Mouse (Mus musculus) heart, embryonic 10.5 days (tissue): ENCODE results near the gene Fgfr2. TPM values are rescaled to one million over a fixed set of nuclear protein-coding genes. Genes with fewer than 3 reads are reported as not detected.

Experiments
- DNase-seq: peaks from one replicate; pipeline ENCODE4 v3.0.0-alpha.2; 2017; ENCODE audit warnings: low spot score
- H3K27ac ChIP-seq: fragments of 300-500 bp; sonication (generic); 2 replicates; pipeline ENCODE4 v1.5.1; 2016; ENCODE audit warnings: mild to moderate bottlenecking
- H3K27me3 ChIP-seq: fragments of 300-500 bp; sonication (generic); 2 replicates; pipeline ENCODE4 v1.6.1; 2016; ENCODE audit warnings: mild to moderate bottlenecking; ENCODE audit not compliant: poor library complexity, insufficient read depth, severe bottlenecking
- H3K36me3 ChIP-seq: fragments of 300-500 bp; sonication (generic); 2 replicates; pipeline ENCODE4 v1.6.1; 2016; ENCODE audit warnings: mild to moderate bottlenecking, moderate library complexity
- H3K4me1 ChIP-seq: fragments of 300-500 bp; sonication (generic); 2 replicates; pipeline ENCODE4 v1.6.1; 2016; ENCODE audit warnings: mild to moderate bottlenecking
- H3K4me3 ChIP-seq: fragments of 300-500 bp; sonication (generic); 2 replicates; pipeline ENCODE4 v1.5.1; 2016; ENCODE audit warnings: mild to moderate bottlenecking, moderate library complexity
- H3K9me3 ChIP-seq: fragments of 300-500 bp; sonication (generic); 2 replicates; pipeline ENCODE4 v1.6.1; 2016; ENCODE audit warnings: mild to moderate bottlenecking, moderate library complexity
- WGBS: fragments of 180-500 bp; shearing (Covaris S2); methylation state at CpG from one replicate; pipeline ENCODE4 v1.1.7; 2016; 5-methylcytosine and 5-hydroxymethylcytosine counted together
- polyA plus RNA-seq: library from polyadenylated mRNA; unstranded; fragments of >200 nt; fragmentation: Nextera tagmentation; extraction: Ambion mirVana; gene quantifications from 2 replicates; pipeline ENCODE4 v1.2.1, GENCODE M21; 2016

Gene Fgfr2
- polyA plus RNA-seq, 1 experiment from 2014 or later = 46.6 TPM

DNA sequence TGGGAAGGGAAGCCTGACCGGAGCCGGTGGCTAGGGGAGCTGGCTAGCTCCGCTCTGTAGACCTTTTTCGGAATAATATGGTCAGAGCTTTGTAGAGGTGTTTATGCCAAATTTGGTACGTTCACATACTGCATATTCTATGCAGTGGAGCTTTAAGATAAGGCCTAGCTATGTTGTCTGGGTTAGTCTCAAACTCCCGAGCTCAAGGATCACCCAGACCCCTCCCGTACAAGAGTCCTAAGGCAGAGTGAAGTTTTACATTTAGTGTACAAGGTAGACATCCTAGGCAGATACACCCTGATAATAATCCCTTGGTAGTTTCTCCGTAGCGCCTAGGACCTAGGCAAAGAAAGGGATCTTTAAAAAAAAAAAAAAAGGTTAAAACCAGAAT lies 1751.7 kb downstream of the Fgfr2 start:
- Histone ChIP-seq H3K9me3 (no peaks in the 10 kb centered on the region), H3K4me3 (peak overlapping the region; percentile 79), H3K27me3 (no peaks in the 10 kb centered on the region), H3K27ac (peak overlapping the region; percentile 98), H3K36me3 (peaks cover 10% of the 10 kb centered on the region; the same call in 1 of the 2 replicates), H3K4me1 (peaks cover 8% of the 10 kb centered on the region)
- 9% methylated on average over 9 of the region's 9 CpGs for WGBS
- no peak for DNase-seq

GRCm38 (mm10) chr7:131370648-131371469 lies 1752.3 kb downstream of the Fgfr2 start, which contains the start of gene Pstk:
Pstk (plus strand) TSS chr7:131371141.
- peaks cover 8% of the 10 kb centered on the region for H3K4me1 ChIP-seq
- 3% methylated on average over 47 of the region's 47 CpGs for WGBS

GRCm38 (mm10) chr7:131364131-131364530 lies 1759.0 kb downstream of the Fgfr2 start:
- Histone ChIP-seq H3K9me3 (no peaks in the 10 kb centered on the region), H3K27me3 (no peaks in the 10 kb centered on the region), H3K4me3 (no peak overlapping the region), H3K36me3 (peaks cover 8% of the 10 kb centered on the region), H3K27ac (no peak overlapping the region), H3K4me1 (peaks cover 9% of the 10 kb centered on the region; the same call in 1 of the 2 replicates)
- no peak for DNase-seq
- WGBS = 79% methylated on average over 8 of the region's 8 CpGs

More at GRCm38 (mm10) chr7:131370648-131371469, 1752.3 kb downstream of the Fgfr2 start, which contains the start of gene Pstk:
- Histone ChIP-seq H3K9me3 (no peaks in the 10 kb centered on the region), H3K27me3 (no peaks in the 10 kb centered on the region), H3K4me3 (peak within 1 kb of the TSS; percentile 79), H3K36me3 (peaks cover 10% of the 10 kb centered on the region; the same call in 1 of the 2 replicates), H3K27ac (peak within 1 kb of the TSS; percentile 98)
- peak; percentile 96 for DNase-seq

GRCm38 (mm10) chr7:131362615-131363300 lies 1760.4 kb downstream of the Fgfr2 start, which contains the start of gene 2310057M21Rik:
2310057M21Rik (minus strand) TSS chr7:131362759.
- under 1% methylated on average over 55 of the region's 55 CpGs for WGBS
- peak; percentile 98 for DNase-seq
- Histone ChIP-seq H3K27ac (peak within 1 kb of the TSS; percentile 98), H3K27me3 (no peaks in the 10 kb centered on the region), H3K4me1 (peaks cover 9% of the 10 kb centered on the region; the same call in 1 of the 2 replicates), H3K36me3 (peaks cover 22% of the 10 kb centered on the region), H3K4me3 (peak within 1 kb of the TSS; percentile 98), H3K9me3 (no peaks in the 10 kb centered on the region)

DNA sequence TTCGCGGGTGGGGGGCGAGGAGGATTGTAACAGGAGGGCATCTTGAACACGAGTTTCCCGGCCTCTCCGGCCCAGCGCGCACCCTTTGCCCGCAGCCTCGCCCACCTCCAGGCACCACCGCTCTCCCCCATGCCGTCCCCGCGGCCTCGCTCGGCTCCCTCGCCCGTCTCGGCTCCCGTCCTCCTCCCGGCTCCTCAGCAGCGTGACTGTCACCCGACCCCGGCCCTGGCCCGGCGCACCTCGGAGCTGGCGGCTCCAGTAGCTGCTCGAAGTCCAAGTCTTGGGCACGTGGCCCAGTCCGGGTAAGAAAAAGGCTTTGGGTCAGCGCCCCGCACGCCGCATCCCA lies 1760.9 kb downstream of the Fgfr2 start:
- H3K36me3 ChIP-seq = peaks cover 27% of the 10 kb centered on the region
- no peaks in the 10 kb centered on the region for H3K27me3 ChIP-seq
- H3K4me1 ChIP-seq = peaks cover 9% of the 10 kb centered on the region; the same call in 1 of the 2 replicates
- peak overlapping the region; percentile 98 for H3K27ac ChIP-seq
- peak overlapping the region; percentile 98 for H3K4me3 ChIP-seq
- under 1% methylated on average over 35 of the region's 35 CpGs for WGBS
- H3K9me3 ChIP-seq = no peaks in the 10 kb centered on the region
- no peak for DNase-seq

DNA sequence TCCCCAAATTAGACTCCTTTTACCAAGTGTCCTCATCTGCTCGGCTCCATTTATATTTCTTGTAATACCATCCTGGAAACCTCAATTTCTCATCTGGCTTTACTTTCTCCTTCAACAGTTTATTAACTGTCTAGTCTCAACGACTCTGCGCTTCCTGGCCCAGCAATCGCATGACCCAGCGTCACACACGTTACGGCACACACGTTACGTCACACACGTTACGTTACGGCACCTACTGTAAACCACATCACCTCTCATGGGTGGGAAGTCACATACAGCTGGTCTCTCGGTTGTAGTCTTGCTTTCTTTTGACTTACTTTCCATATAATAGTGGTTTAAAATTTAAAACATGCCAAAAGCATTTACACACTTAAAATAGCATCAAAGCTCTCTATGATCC lies 1767.0 kb downstream of the Fgfr2 start:
- Histone ChIP-seq H3K4me3 (no peak overlapping the region), H3K27me3 (no peaks in the 10 kb centered on the region), H3K9me3 (no peaks in the 10 kb centered on the region), H3K36me3 (peaks cover 78% of the 10 kb centered on the region), H3K4me1 (peaks cover 3% of the 10 kb centered on the region; the same call in 1 of the 2 replicates), H3K27ac (no peak overlapping the region)
- WGBS = 96% methylated on average over 13 of the region's 13 CpGs
- no peak for DNase-seq

- H3K27me3 ChIP-seq = no peaks in the 10 kb centered on the region
- H3K36me3 ChIP-seq = peaks cover 80% of the 10 kb centered on the region
- DNase-seq = no peak
- no peak overlapping the region for H3K27ac ChIP-seq
- no peaks in the 10 kb centered on the region for H3K9me3 ChIP-seq
- H3K4me3 ChIP-seq = no peak overlapping the region
- H3K4me1 ChIP-seq = no peaks in the 10 kb centered on the region
- WGBS = 91% methylated on average over 7 of the region's 7 CpGs
Measured at GRCm38 (mm10) chr7:131345856-131346541, 1777.2 kb downstream of the Fgfr2 start.

DNA sequence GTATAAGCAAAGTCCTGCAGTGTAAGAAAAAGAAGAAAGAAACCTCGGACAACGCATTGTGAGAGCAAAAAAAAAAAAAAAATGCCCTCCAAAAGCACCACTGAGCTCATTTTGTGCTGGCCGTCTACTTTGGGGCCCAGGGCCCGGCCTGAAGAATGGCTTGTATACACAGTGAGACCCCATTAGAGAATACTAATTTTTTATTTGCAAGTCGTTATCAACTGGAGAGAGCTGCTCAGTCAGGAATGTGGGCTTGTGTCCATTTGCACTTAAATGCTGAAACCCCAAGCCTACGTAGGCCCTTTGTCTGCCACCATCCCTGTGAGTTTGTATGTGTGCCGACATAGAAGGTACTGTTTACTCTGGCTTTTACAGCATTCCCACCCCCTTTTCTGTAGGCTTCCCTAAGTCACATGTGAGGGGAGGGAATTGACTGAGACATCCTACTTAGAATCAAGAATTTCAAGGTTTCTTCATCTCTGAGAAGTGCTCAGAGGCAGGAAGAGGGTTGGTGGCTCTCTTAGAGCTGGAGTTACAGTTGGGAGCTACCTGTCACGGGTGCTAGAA lies 1785.6 kb downstream of the Fgfr2 start:
- Histone ChIP-seq H3K9me3 (no peaks in the 10 kb centered on the region), H3K4me3 (no peak overlapping the region), H3K27ac (no peak overlapping the region), H3K4me1 (no peaks in the 10 kb centered on the region), H3K27me3 (no peaks in the 10 kb centered on the region), H3K36me3 (peaks cover 32% of the 10 kb centered on the region)
- no peak for DNase-seq
- 80% methylated on average over 8 of the region's 8 CpGs for WGBS

- Histone ChIP-seq H3K36me3 (peaks cover 4% of the 10 kb centered on the region; the same call in 1 of the 2 replicates), H3K27ac (no peak within 1 kb of the TSS)
Measured at GRCm38 (mm10) chr7:131333564-131333963, 1789.6 kb downstream of the Fgfr2 start, which contains the start of gene Fam24a. Fam24a (plus strand) TSS chr7:131333864.

GRCm38 (mm10) chr7:131331688-131332087 lies 1791.5 kb downstream of the Fgfr2 start:
- H3K27ac ChIP-seq = no peak overlapping the region
- no peak overlapping the region for H3K4me3 ChIP-seq
- no peaks in the 10 kb centered on the region for H3K36me3 ChIP-seq
- no peaks in the 10 kb centered on the region for H3K9me3 ChIP-seq
- H3K4me1 ChIP-seq = peaks cover 7% of the 10 kb centered on the region
- DNase-seq = no peak
- WGBS = 55% methylated on average over 2 of the region's 2 CpGs
- no peaks in the 10 kb centered on the region for H3K27me3 ChIP-seq

More at GRCm38 (mm10) chr7:131333564-131333963, 1789.6 kb downstream of the Fgfr2 start, which contains the start of gene Fam24a:
- H3K4me1 ChIP-seq = peaks cover 7% of the 10 kb centered on the region
- no peaks in the 10 kb centered on the region for H3K27me3 ChIP-seq
- WGBS = 61% methylated on average over 1 of the region's 1 CpGs
- no peak within 1 kb of the TSS for H3K4me3 ChIP-seq
- no peaks in the 10 kb centered on the region for H3K9me3 ChIP-seq
- DNase-seq = no peak

- DNase-seq = no peak
- no peaks in the 10 kb centered on the region for H3K27me3 ChIP-seq
- no peak within 1 kb of the TSS for H3K4me3 ChIP-seq
- 87% methylated on average over 5 of the region's 5 CpGs for WGBS
- H3K9me3 ChIP-seq = no peaks in the 10 kb centered on the region
- no peaks in the 10 kb centered on the region for H3K36me3 ChIP-seq
- no peak within 1 kb of the TSS for H3K27ac ChIP-seq
- H3K4me1 ChIP-seq = peaks cover 7% of the 10 kb centered on the region
Measured at GRCm38 (mm10) chr7:131329416-131329815, 1793.7 kb downstream of the Fgfr2 start, which contains the start of gene Fam24b. Fam24b (minus strand) TSS chr7:131329516.

GRCm38 (mm10) chr7:131327054-131327453 lies 1796.1 kb downstream of the Fgfr2 start:
- no peak overlapping the region for H3K27ac ChIP-seq
- H3K36me3 ChIP-seq = no peaks in the 10 kb centered on the region
- 83% methylated on average over 5 of the region's 5 CpGs for WGBS
- H3K9me3 ChIP-seq = no peaks in the 10 kb centered on the region
- no peak for DNase-seq
- H3K4me1 ChIP-seq = peaks cover 7% of the 10 kb centered on the region
- H3K4me3 ChIP-seq = no peak overlapping the region
- no peaks in the 10 kb centered on the region for H3K27me3 ChIP-seq
